Mouse (Mus musculus) embryo, embryonic 11.5 days (tissue): ENCODE measurements around the gene Olfr522.
"Not testable (repeated sequence)": the region's sequence is repeated elsewhere in the genome, so short reads cannot be mapped to it uniquely, and the experiment has no call there.

Experiments
- DNase-seq: peaks from one replicate; pipeline ENCODE4 v3.0.0-alpha.2; 2012; ENCODE audit warnings: low read depth, low spot score

Gene Olfr522

DNA sequence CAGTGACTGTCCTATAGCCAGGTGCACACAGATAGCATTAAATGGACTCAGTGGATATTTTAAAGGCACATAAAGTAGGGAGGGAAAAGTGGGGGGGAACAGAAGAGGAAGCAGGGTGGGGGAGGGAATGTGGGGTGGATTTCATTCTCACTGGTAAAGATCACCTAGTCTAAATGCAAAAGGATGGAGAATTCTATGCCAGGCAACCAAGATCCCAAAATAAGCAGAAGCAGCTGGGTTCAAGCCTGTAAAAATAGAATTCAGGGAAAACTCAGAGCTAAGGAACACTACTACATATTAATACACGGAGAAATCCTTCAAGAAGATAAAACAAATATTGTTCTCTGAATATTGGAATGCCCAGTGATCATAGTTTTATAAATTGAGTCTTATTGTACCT is 3.4 kb upstream of the Olfr522 start:
- no peak for DNase-seq

DNA sequence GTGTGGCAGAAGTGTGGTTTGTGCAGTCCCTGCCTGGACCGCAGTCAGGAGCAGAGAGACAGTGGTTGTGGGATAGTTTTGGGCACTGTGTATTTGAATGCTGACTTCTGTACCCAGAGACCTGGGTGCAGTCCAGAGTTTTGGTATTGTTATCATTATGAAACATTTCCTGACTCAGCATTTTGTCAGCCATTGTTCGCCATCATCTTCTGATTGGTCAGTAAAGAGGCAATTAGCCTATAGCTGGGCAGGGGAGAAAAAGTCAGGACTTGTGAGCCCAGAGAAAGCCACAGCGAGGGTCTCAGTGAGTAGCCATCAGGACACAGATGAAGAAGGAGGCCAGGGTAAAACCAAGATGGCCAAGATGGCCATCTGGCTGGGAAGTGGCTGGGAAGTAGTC is 4.2 kb downstream of the Olfr522 start:
- no peak for DNase-seq

DNA sequence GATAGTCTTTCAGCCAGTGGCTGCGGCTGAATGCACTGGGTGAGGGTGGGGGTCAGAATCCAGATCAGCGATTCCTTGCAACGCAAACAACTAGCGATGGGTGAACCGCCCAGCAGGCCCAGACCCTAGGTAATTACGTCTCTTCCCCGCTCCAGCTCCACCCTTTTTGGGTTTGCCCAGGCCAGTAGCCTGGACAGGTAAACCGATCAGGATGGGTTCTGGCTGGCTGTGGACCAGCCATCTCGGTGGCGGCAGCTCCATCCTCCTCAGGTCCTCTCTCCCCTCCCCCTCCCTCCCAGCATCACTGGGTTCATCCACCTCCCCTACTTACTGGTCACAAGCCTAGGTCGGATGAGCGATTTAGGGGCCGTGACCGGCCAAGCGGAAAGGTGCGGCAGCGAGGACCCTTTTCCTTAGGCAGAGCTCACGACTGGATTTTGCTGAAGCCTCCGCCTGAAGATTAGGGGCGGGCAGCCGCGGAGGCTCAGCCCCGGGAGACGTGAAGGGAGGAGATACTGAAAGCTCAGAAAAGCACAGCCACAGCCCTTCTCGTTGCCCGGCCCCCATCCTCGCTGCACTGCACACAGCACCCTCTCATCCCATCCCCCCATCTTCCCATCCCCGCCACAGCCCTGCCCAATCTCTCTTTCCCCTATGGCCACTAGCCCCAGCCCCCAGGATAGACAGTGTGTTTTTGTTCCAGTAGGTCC is 10.2 kb downstream of the Olfr522 start, which contains the start of gene Sprn:
Gene Sprn (minus strand): TSS at position 660 of the 710 bp plus-strand sequence.
- DNase-seq, result no peak

DNA sequence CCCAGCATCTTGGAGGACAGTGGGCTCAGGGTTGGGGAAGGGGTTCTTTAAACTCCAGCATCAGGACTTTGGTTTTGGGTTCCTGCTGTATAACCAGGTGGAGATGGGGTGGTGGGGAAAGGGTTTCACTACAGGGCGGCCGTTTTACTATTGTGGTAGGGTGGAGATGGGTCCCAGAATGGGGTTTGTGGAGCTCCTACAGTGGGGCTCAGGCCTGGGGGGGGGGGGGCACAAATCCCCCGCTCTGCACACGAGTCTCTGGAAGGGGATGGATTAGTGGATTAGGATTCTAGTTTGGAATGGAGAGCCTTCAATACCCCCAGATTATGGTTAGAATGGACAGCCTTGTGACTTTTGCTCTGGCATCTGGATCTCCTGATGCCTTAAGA is 10.7 kb downstream of the Olfr522 start:
- DNase-seq, result no peak

DNA sequence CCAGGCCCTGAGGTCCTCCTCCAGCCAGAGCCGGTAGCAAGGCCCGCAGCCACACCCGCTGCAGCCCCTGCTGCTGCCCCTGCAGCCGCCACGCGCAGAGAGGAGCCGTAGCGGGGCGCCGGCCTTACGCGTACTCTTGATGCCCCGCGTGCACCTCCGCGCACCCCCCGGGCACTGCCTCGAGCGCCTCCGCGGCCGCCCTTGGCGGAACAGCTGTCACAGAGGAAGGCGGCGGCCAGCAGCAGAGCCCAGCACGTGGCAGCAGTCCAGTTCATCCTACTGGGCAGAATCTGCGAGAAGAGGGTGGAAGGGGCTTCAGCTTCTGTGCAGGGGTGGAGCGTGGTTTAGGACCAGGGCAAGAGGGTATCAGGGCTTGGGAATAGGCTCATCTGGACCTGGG is 11.2 kb downstream of the Olfr522 start:
- no peak for DNase-seq

DNA sequence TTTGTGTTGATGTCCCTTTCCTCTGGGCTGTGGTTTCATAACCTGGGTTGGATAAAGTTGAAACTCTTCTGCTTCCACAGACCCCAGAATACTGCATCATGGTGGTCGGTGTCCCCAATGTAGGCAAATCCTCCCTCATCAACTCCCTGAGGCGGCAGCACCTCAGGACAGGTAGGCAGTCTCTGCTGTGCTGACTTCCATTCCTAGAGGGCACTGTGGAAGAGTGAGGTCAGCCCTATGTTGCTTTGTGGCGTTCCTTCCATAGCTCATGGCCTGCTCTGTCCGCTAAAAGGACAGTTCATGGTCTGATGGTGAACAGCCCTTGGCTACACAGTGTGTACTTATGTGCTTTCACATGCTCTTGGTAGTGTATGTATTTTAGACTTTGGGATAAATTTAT is 20.0 kb downstream of the Olfr522 start:
- DNase-seq, result no peak

DNA sequence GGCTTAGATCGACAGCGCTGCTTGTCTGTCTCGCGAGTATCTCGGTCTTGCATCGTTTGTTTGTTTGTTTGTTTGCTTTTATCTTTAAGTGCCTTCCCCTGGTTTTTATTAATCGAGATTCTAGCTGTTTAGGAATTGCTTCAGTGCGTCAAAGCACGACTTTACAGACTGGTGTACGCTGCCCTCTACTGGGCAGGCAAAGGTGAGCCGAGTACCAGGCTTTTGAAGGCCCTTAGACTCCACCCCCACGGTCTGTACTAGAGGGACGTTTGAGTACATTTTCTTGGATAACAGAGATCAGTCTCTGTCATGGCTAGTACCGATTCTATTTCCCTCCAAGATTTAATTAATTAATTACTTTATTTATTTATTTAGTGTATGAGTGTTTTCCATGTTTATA is 23.2 kb downstream of the Olfr522 start:
- DNase-seq, result peak; percentile 40

DNA sequence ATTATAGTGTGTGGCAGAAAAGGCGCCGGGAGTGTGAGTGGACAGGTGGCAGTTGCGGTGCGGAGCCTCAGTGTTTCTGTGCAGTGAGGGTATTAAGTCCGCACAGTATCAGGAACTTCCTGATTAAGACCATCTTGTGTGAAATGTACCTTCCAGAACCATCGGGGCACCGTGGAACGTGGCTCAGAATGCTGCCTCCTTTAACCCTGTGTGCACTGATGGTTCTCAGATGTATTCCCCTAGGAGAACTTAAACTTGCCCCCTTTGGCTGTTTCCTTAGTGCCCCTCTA is 26.6 kb downstream of the Olfr522 start:
- DNase-seq, result no peak

DNA sequence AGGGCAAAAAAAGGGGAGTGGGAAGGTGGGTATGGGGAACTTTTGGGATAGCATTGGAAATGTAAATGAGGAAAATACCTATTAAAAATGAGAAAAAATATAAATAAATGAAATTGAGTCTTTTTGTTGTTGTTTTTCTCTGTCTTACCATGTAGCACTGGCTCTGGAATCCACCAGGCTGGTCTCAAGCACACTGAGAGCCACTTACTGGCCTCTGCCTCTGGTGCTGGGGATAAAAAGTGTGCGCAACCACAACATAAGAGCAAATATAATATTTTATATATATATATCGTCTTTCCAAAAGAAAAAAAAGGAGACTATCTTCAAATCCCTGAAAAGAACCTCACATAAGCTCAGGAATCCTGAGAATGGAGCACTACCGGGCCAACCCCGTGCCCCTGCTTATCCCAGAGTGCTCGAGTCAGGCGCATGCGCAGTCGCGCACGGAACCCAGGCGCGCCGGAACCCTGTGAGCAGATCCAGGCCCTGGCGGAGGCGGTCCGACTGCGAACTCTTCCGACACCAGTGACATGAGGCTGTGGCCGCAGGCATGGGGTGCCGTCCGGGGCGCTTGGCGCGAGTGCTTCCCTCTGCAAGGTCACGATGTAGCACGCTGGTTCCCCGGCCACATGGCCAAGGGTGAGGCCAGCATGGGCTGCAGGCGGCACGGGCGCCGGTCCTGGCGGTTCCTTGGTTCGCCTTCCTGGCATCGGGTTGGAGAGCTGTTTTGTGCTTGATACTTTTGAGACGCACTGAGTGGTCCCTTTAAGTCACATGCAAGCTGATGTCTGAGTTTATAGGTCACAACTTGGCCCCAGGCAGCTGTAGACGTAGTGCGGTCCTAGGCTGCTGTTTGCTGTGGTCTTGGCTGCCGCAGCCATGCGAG is 27.2 kb downstream of the Olfr522 start, which contains the start of gene Mtg1:
Gene Mtg1 (plus strand): TSS at position 430 of the 886 bp plus-strand sequence.
- peak; percentile 91 for DNase-seq

DNA sequence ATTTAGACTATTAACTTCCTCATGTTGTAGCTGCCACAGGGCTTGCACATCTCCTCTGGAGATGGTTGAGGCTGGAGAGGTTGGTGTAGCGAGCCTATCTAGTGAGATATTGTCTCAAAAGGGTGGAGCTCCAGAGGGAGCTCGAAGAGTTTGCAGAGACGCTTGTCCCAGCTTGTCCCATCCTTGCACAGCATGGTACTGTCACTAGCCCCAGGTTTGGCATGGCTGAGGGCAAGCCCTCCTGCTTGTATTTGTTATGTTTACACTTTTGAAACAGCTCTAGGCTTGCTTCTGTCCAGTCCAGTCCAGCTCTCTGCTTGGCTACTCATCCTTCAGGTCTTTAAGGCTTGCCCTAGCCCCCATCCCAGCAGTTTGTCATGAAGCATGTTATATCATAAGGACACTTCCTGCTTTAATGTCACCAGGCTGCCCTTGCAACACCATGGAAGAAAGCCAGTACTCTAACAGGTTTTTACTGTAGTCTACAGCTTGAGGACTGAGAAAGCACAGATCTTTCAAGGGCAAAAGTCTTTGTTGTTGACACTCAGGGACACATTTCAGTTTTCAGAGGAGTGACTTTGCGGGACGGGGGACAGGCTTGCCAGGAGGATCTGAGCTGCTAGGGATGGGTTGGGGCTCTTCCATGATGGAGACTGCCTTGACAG is 29.3 kb downstream of the Olfr522 start:
- no peak for DNase-seq

DNA sequence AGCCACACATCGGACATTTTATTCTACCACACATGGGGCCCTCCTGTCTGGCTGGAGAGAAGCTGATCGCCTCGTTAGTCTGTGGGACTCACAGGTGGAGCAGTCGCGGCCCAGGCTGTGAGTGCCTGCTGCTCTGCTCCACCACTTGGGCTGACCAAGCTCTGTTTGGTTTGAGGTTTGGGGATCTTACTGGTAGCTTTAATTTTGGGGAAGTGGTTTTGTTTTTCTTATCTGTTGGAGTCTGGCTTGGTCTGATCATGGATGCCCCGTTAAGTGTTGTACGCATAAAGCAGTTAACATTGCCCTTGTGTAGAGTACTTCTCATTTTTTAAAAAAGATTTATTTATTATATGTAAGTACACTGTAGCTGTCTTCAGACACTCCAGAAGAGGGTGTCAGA is 30.5 kb downstream of the Olfr522 start:
- DNase-seq, result not testable (repeated sequence)

DNA sequence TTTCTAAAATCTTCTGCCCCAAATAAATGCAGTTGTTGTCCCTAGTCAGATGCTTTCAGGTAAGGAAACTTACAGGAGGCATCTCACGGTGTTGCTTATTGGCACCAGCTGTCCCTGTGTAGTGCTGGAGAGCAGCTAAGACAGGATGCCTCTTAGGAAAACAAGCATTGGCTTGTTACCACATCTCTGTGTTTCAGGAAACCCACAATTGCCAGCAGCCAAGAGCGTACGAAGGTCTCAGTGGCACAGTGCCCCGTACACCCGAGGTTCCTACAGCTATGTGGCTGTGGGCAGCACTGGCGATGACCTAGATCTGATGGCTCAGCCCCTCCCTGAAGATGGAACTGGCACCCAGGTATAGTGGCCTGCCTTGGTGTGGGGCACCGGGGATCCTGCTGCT is 32.4 kb downstream of the Olfr522 start:
- DNase-seq, result not testable (repeated sequence)

DNA sequence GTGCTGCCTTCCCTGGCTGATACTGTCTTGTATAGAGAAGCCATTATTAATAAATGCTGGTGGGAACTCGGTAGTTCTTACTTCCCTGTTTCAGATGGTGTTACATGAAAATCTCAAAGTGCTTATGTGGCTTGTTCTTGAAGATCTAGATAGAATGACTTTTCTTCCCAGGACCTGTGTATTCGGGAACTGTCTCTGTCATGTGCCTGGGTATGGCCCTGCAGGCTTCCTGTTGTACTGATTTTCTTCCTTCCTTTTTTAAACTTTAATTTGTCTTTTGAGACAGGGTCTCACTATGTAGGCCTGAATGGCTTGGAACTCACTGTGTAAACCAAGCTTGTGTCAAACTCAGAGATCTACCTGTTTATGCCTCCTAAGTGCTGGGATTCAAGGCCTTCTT is 36.7 kb downstream of the Olfr522 start:
- DNase-seq, result no peak

DNA sequence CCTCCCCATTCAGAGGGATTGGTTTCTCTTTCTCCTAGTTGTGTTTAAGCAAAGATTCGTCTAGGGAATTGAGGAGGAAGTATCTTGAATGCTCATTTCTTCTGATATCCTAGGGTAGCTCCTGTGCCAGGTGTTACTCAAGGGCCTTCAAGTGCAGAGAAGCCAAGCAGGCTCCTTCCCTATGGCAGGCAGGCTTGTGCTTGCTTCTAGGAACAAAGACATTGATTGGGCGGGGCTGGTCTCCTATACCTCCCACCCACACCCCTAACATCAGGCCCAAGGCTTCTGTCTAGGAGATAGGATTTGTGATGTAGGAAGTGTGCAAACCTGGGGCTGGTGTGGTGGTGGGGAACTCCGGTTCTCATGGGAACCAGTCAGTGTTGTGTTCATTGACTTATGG is 37.6 kb downstream of the Olfr522 start:
- DNase-seq, result no peak

DNA sequence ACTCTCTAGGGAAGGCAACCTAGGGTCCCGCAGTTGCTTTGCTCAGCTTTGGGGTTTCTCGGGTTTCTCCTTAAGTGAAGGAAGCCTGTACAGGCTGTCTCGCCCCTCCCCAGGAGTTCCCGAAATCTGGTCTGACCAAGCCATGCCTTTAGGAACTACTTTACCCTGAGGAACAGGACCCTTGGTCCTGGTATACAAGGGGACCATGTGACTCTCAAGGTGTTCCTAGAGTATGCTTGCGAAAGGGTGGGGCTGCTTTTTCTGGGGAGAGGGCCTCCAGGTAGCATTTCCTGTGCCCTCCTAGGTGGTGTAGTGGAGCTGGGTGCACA is 38.6 kb downstream of the Olfr522 start:
- DNase-seq, result no peak

DNA sequence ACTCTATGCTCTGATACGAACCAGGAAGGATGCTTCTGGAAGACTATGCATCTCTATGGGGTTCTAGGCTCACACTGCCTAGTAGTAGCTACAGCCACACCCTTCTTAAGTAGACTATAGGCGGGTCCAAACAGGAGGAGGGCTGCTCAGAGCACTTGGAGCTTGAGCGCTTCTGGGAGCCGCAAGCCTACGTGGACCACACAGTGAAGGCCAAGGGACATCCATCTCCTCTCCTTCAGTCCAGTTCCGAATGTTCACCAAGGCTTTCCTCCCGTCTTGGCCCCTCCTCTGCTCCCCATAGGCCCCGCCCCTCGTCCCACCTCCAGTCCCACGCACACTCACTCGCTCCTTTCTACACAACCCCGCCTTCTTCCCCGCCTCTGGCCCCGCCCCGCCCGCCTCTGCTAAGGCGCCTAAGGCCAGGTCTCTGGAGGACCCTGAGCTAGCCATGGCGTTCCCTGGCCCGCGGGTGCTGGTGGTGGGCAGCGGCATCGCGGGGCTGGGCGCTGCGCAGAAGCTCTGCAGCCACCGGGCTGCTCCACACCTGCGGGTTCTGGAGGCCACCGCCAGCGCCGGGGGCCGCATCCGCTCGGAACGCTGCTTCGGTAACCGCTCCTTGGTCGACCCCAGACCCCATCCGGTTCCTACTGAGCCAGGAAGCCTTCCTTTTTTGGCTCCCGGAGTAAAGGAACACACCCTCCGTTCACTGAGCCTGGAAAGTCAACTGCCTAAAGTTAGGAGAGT is 39.1 kb downstream of the Olfr522 start:
- peak; percentile 83 for DNase-seq

DNA sequence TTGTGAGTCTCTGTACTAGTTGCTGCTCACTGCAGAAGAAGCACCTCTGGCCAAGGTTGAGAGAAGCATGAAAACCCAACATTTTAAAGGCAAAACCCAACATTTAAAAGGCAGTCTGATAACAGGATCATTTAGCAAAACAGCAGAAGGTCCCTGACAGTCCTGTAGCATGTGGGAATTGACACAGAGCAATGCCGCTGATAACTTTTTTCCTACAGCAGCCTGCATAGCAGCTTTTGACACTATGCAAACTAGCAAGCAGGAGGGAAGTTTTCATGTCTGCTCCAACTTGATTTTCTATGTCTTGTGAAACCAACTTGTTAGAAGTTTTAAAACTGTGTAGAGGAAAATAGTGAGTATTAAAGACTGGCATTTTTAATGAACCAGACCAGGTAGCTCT is 40.2 kb downstream of the Olfr522 start:
- DNase-seq, result no peak

DNA sequence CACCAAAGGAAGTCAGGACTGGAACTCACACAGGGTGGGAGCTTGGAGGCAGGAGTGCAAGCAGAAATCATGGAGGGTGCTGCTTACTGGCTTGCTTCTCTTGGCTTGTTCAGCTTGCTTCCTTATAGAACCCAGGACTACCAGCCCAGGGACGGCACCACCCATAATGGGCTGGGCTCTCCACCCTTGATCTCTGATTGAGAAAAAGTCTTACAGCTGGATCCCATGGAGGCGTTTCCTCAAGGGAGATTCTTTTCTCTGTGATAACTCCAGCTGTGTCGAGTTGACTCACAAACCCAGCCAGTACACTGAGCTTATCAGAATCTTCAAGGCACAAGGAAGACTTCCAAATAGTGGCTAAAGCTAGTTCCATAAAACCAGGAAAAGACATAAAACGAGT is 41.8 kb downstream of the Olfr522 start:
- no peak for DNase-seq

DNA sequence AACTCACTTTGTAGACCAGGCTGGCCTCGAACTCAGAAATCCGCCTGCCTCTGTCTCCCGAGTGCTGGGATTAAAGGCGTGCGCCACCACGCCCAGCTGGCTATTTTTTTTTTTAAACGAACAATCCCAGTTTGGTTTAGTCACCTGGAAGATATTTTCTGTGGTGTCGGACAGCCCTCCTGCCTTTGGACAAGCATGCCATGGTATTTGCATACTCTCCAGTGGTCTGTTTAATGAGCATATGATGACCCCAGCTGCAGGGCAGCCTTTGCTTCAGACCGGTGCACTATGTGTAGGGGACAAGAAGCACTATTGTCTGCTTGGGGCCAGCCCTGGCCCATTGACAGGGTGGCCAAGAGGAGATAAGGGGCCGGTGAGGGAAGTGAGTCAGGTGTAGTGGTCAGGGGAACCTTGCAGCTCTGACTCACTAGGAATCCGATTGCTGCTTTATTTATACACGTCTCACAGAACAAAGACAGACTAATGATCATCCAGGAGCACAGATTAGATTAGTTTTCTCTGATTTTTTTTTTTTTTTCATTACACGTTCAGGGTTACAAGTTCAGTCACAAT is 43.1 kb downstream of the Olfr522 start:
- no peak for DNase-seq

DNA sequence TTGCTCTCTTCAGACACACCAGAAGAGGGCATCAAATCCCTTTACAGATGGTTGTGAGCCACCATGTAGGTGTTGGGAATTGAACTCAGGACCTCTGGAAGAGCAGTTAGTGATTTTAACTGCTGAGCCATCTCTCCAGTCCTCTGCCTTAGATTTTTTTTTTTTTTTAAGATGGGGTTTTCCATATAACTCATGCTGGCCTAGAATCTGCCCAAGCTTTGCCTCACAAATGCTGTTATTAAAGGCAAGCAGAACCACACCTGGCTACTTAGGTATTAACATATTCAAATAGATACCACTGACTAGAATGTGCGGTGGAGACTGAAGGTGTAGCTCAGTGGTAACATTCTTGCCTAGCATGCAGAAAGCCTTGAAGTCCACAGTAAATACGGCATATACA is 44.1 kb downstream of the Olfr522 start:
- DNase-seq, result no peak

DNA sequence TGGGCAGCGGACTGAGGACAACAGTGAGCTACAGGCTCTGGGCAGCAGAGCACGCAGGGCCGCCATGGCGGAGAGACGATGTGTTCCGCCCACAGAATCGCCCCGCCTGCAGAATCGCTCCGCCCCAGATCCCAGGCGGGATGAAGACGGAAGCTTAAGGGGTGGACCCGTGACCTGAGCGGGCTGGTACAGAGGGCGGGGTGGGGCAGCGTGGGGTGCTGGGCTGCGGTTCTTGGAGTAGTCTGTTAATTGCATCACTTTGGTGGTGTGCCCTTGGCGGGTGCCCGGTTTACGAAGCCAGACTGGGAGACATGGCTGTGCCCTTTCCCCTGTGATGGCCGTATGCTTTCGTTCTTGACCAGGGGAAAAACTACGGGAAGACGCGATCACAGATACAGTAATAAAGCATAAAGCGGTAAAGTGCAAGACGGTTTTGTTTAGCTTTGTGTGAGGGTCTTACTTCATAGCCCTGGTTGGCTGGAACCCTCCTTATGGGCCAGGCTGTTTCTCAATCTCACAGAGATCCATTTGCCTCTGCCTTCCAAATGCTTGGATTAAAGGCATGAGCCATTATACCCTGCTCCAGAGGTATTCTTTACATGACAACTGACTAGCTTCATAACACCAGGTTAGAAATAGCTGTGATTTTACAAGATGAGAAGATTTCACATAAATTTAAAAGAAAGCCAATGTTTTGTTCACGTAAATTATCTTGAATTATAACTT is 48.1 kb downstream of the Olfr522 start, which contains the start of gene Echs1:
Gene Echs1 (minus strand): TSS at position 148 of the 726 bp plus-strand sequence.
- peak; percentile 76 for DNase-seq
